Mouse (Mus musculus) right cerebral cortex, postnatal 10 days (tissue): ENCODE data around the gene Runx1.

Experiments
- DNase-seq, 2 experiments: peaks; one replicate each; pipeline ENCODE4 v3.0.0; 2021; ENCODE audit warnings: low spot score in 2 of 2

The Runx1 gene

GRCm38 (mm10) chr16:92794197-92794596 lies 31.8 kb downstream of the Runx1 start:
- no peak for DNase-seq

GRCm38 (mm10) chr16:92793741-92794140 lies 32.2 kb downstream of the Runx1 start:
- no peak for DNase-seq

DNA sequence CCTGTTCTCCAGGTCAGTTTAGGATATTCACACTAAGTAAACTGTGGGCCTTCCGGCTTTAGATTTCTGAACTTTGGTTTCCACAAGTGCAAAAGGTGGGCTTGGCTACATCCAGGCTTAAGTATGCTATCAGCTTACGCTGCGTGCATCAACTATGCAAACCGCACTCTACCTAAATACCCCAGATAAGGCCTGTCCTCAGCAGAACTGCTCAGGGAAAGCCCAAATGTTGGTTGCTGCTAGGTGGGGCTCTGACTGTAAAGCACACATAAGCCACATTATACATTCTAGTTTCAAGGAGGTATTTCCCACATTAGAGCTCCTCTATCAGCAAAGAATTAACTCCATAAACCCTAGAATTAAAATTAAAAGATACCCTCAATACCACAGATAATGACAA lies 33.0 kb downstream of the Runx1 start:
- DNase-seq, result no peak

DNA sequence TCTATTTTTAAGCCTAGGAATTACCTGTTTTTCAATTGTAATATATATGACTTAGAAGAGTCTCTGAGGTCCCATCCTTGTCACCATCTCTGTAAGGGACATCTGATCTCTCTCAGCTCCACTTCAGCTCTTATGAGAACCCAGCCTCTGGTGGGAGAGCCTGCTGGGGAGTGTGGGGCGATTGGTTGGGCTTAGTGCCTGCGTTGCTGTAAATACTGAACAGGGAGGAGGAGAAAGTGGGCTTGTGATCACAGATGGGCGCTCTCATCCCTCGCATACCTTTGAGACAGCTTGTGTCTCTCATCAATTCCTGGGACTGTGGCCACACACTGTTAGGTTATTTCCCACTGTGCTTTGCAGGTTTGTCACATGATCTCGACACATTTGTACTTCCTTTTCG lies 35.3 kb downstream of the Runx1 start:
- no peak for DNase-seq

DNA sequence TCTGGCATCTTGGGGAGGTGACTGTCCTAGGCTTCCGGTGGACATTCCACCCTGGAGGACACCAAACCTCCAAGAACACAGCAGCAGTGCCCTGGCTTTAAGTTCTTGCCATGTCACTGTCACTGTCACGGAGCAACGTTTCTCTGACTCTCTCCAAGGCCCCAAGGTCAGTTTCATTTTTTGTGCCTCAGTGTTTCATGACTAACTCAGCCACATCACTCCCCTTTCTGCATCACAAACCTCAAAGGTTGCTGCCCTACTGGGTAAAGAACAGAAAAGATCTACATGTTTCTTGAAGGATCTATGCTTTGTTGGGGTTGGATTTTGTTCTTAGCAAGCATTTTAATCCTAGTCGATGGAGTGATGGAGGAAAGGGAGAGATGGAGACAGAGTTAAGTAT lies 36.1 kb downstream of the Runx1 start:
- DNase-seq, result no peak

GRCm38 (mm10) chr16:92788446-92788845 lies 37.5 kb downstream of the Runx1 start:
- DNase-seq, result peak; percentile 46 to 57

GRCm38 (mm10) chr16:92786883-92787321 lies 39.0 kb downstream of the Runx1 start:
- no peak for DNase-seq

DNA sequence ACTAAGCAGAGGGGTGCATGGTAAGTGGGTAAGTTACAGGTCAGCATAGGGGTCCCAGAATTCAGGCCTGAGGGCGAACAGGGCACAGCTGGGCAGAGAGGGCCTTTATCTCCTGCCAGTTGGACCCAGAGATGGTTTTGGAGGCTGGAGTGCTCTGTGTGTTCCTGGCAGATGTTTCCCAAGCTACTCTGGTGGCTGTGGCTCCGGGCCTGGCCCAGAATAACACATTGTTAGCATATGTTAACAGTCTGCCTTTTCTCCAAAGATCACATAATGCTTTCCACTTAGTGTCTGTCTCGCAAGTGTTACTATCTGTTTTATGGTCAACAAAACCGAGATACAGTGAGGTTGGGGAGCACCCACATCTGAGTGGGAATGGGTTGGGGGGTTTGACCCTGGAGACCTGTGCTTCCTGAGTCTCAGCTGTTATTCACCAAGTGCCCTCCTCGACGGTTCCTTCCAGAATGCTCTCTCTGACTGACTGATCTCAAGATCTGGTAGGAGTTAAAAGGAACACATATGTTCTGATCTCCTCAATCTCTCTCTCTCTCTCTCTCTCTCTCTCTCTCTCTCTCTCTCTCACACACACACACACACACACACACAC lies 39.6 kb downstream of the Runx1 start:
- no peak for DNase-seq

DNA sequence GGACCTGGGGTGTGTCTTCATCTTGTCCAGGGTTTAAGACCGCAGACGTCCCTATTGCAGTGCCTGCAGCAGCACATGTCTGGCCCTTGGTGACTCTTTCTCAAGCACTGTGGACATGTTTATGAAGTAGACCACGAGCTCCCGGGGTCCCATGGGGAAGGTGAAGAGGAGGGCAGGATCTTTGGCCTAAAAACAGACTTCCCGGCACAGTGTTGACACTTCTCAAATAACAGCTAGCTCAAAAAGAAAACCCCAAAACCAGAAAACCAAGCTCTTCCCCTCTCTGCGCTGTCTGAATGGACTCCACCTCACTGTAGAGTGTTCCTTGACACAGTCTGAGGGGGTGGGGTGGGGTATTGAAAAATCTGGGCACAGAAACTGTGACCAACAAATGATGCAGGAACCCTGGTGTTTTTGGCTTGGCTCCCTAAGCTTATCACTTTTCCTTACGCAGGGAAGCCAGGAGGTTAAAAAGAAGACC lies 42.3 kb downstream of the Runx1 start:
- DNase-seq, result no peak

DNA sequence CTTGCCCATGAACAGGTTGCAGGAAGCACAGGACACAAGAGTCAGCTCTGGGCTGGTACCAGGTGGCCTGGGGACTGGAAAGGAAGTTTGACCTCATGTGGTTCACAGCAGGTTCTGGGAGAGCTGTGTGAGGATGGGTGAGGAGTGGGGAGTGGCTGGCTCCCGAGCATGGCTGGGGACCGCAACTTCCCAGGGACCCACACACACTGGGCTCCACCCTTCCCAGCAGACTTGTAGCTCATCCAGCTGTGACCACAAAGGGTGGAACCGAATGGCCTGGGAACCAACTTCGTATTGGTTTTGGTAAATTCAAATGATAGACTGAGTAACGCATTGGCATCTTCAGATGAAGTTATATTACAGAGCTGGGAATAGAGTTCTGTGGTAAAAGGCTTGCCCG lies 43.5 kb downstream of the Runx1 start:
- no peak for DNase-seq

DNA sequence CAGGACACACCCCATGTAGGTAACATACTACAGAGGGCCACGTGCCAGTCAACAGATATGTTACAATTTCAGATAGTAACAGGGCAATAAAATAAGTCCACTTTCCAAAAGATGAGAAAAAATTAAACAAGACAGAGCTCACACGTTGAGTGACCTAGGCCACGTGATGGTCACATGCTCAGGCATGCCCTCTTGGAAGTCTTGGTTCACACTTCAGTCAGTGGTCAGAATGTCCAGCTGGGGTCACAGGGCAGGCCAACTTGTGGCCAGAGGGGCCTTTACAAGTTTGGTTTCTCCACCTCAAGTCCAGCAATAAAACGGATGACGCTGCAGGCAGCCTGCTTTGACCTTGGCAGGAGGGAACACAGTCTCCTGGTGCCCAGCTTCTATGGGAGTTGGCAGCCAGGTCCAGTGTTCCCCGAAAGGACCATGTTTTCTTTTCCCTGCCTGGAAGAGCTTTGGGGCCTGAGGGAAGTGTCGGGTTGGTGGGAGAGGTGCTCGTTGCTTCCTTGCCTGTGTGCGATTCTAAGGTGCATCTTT lies 46.0 kb downstream of the Runx1 start:
- no peak for DNase-seq

- DNase-seq, result no peak
These were observed 46.8 kb downstream of the Runx1 start for GRCm38 (mm10) chr16:92779175-92779574.

- no peak for DNase-seq
These were observed 47.7 kb downstream of the Runx1 start for GRCm38 (mm10) chr16:92778096-92778780.

GRCm38 (mm10) chr16:92767862-92768261 lies 58.1 kb downstream of the Runx1 start:
- no peak for DNase-seq

DNA sequence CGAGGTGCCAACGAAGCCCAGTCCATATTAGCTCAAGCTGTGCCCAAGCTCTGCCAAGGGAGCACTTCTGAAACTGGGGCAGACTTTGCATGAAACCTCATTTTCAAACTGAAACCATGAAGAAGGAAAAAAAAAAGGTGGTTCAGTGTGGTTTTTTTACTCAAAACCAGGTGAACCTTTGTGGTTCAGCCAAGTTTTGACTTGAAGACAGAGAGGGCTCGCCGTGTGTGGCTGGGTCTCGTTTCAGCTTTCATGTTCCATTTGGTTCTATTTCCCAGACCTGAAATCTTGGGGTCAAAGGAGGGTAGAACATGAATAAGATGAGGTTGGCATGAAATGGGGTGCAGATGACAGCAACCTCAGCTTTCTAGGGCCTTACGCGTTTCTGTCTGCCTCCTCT lies 58.5 kb downstream of the Runx1 start:
- DNase-seq, result no peak

GRCm38 (mm10) chr16:92764741-92765396 lies 61.1 kb downstream of the Runx1 start:
- no peak for DNase-seq

DNA sequence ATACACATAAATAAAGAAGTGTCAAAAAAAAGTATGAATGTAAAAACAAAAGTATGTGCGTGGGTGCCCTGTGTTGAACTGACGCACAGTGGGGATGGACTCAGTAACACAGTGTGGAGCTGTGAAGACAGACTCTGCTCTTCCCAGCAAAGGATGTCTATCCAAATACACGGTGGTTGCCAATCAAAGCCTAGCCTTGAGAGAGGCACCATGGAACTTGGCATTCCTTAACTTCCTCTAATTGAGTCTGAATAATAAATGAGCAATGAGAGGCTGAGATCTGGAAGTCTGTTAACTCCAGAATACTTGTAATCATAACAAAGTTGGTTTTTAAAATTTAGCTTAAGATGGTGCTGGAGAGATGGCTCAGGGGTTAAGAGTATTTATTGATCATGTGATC lies 62.3 kb downstream of the Runx1 start:
- no peak for DNase-seq

DNA sequence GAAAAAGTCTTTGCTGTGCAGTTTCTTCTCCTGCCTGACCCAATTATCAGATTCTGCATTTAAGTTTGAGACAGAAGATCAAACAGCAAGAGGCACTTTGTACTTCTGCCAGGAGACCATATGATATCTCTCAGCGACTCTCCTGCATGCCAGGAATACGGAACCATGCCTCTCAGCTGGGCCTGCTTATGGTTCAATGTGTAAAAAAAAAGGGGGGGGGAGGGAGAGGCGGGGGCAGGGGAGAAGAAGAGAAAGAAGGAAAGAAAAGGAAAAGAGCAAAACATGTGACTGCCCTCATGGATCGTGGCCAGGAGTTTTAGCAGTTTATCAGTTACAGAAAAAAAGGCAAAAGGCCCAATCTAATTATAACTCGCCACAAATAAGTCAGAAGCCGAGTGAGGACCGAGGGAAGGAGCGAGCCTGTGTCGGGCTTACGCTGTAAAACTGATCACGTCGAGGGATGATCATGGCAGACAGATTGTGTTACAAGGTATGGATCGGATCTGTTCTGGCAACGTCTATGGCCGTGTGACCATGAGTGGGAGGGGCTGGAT lies 63.9 kb downstream of the Runx1 start:
- DNase-seq, result peak; percentile 37 to 58

DNA sequence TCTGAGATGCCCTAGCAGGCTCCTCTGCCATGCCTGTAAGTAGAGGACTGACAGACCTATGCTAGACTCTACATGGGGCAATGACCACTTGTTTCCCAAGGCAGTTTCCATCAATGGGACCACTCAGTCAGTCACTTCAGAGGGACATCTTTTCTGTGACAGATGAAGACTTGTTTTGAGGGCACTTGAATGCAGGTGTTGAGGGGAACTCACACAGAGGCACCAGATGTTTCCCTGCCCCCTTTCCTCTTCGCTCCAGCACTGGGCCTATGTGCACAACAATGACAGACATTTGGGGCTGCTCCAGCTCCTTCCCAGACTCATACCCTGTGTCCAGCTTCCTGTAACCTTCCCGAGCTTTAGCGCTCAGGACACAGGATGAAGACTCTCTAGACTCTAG lies 65.9 kb downstream of the Runx1 start:
- DNase-seq, result no peak

DNA sequence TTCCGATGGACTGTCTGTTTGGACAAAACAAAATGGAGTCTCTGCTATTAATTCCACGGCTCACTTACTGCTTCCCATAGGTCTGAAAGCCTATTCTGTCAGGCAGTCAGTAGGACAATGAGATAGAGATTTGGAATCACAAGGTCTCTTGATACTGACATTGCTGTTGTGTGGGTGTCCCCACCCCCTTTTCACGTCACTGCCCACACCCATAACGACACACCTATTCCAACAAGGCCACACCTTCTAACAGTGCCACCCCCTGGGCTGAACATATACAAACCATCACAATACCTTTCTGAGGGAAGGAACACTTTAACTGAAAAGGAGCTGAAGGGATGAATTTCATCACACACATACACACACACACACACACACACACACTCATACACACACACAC lies 68.4 kb downstream of the Runx1 start:
- no peak for DNase-seq

DNA sequence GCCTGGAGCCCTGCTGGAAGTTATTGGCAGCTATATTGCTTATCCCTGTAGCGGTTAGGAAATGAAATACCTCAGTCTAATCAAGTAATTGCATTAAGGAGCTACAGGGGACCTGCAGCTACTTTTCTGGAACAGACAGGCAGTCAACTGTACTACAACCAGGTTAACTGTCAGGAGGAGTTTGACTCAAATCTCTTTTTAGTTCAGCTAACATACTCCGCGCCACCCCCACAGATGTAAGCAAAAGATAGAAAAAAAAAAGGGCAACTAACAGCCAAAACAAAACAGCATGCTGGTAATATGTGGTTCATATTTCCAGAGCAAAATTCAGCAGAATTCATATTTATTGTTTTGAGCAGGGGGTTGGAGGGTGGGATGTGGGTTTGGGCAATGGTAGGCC lies 72.0 kb downstream of the Runx1 start:
- DNase-seq, result no peak

DNA sequence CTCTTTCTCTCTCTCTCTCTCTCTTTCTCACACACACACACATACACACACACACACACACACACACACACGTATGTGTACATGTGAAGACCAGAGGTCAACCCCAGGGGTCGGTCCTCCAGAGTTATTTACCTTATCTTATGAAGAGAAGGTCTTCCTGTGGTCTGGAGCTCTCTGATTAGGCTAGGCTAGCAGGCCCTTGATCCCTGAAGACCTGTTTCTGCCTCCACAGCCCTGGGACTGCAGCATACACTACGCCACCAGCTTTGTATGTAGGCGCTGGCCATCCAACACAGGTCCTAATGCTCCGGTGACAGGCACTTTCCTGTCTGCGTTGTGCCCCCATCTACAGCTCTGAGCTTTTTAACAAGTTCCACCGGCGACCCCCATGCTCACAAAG lies 72.8 kb downstream of the Runx1 start:
- no peak for DNase-seq

DNA sequence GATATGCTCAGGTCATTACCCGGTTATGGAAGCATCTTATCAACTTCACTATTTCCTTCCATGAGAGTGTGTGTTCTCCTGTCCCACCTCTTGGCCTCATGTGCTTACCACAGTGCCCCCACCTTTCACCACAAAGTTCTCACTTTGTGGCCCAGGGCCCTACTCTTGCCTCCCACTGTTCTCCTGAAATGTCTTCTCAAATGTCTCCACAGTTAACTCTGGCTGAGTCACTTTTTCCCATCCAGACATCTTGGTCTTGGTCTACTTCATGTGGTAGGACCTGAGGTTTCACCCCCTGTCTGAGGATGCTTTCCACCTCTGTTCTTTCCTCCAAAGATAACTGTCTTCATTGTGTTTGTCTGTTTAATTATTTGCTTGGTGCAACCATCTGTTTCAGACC lies 77.7 kb downstream of the Runx1 start:
- no peak for DNase-seq
